Mouse (Mus musculus): ENCODE results near the gene AI464131. TPM values are rescaled to one million over a fixed set of nuclear protein-coding genes. Genes with fewer than 3 reads are reported as not detected.

The AI464131 gene
- total and polyA plus RNA-seq, 3 experiments = 1.2 to 2.2 TPM; not detected in 1

DNA sequence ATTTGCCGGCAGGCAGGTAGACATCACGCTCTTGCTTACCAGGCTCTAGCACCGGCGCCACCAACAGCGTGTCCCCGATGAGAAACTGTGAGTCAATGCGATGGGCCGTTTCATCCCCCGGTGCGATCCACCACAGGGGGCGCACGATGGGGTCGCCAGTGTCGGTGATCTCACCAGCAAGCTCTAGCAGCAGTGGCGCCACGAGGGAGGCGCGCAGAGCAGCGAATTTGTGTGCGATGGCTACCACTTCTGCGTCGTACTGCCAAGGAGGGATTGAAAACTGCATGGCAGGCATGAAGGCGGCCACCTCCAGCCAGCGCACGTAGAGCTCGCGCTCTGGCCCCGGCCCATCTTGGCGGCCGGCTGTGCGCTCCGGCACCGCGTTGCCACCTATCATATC is 5.3 kb downstream of the AI464131 start:
- Histone ChIP-seq H3K4me3 (ENCODE audit: control insufficient read depth in 1 of 2, insufficient read depth in 1 of 2, low read depth in 2 of 2, low read length in 2 of 2) (no peak overlapping the region), H3K79me2 (ENCODE audit: control insufficient read depth, insufficient read depth, low read length, poor library complexity) (no peaks in the 10 kb centered on the region), H3K36me3 (ENCODE audit: control insufficient read depth in 1 of 2, insufficient read depth in 2 of 2, low read length in 2 of 2) (peaks cover 0 to 2% of the 10 kb centered on the region in 2 experiments; a peak in 2 of 4 replicates), H3K27ac (ENCODE audit: control insufficient read depth, low read depth, low read length) (no peak overlapping the region), H3K9me3 (replicated peaks; ENCODE audit: insufficient read depth, low read length) (no peaks in the 10 kb centered on the region), H3K9ac (ENCODE audit: control insufficient read depth, low read depth, low read length, poor library complexity, severe bottlenecking) (no peak overlapping the region), H3K27me3 (ENCODE audit: control insufficient read depth in 1 of 2, insufficient read depth in 2 of 2, low read length in 2 of 2) (no peaks in the 10 kb centered on the region), H3K4me1 (ENCODE audit: control insufficient read depth in 1 of 2, insufficient read depth in 2 of 2, low read length in 2 of 2) (peaks cover 0 to 6% of the 10 kb centered on the region in 2 experiments; a peak in 1 of 4 replicates)
- no peak for DNase-seq (ENCODE audit: low read depth, low spot score)
- no peak for TF ChIP-seq ETS1 (IDR thresholded peaks at IDR 0.05; ENCODE audit: low read depth, low read length)
- no peak for TF ChIP-seq POLR2A (IDR thresholded peaks at IDR 0.05; ENCODE audit: control insufficient read depth in 1 of 2, insufficient read depth in 1 of 2, low read depth in 1 of 2, low read length in 2 of 2, poor library complexity in 1 of 2)
- no peak for TF ChIP-seq GATA1 (IDR thresholded peaks at IDR 0.05; ENCODE audit: low read depth, low read length)
- TF ChIP-seq MAZ (IDR thresholded peaks at IDR 0.05; ENCODE audit: low read depth, low read length) = no peak
- TF ChIP-seq JUND (IDR thresholded peaks at IDR 0.05; ENCODE audit: low read depth, low read length) = no peak
- TF ChIP-seq MEF2A (IDR thresholded peaks at IDR 0.05; ENCODE audit: extremely low read depth, insufficient replicate concordance, low read depth, low read length, poor library complexity, severe bottlenecking) = no peak
- TF ChIP-seq MXI1 (IDR thresholded peaks at IDR 0.05; ENCODE audit: low read depth, low read length) = no peak
- no peak for TF ChIP-seq NELFE (IDR thresholded peaks at IDR 0.05; ENCODE audit: low read depth, low read length)
- TF ChIP-seq ZC3H11A (IDR thresholded peaks at IDR 0.05; ENCODE audit: low read depth, low read length) = no peak
- TF ChIP-seq BHLHE40 (IDR thresholded peaks at IDR 0.05; ENCODE audit: borderline replicate concordance, low read depth, low read length) = no peak

GRCm38 (mm10) chr4:41497046-41497445 is 5.8 kb downstream of the AI464131 start:
- Histone ChIP-seq H3K4me3 (ENCODE audit: control insufficient read depth in 1 of 2, insufficient read depth in 1 of 2, low read depth in 2 of 2, low read length in 2 of 2) (no peak overlapping the region), H3K27ac (ENCODE audit: control insufficient read depth, low read depth, low read length) (no peak overlapping the region), H3K36me3 (ENCODE audit: control insufficient read depth in 1 of 2, insufficient read depth in 2 of 2, low read length in 2 of 2) (peaks cover 0 to 2% of the 10 kb centered on the region in 2 experiments; a peak in 2 of 4 replicates), H3K4me1 (ENCODE audit: control insufficient read depth in 1 of 2, insufficient read depth in 2 of 2, low read length in 2 of 2) (peaks cover 0 to 5% of the 10 kb centered on the region in 2 experiments; a peak in 1 of 4 replicates), H3K27me3 (ENCODE audit: control insufficient read depth in 1 of 2, insufficient read depth in 2 of 2, low read length in 2 of 2) (no peaks in the 10 kb centered on the region), H3K9me3 (replicated peaks; ENCODE audit: insufficient read depth, low read length) (no peaks in the 10 kb centered on the region), H3K79me2 (ENCODE audit: control insufficient read depth, insufficient read depth, low read length, poor library complexity) (no peaks in the 10 kb centered on the region), H3K9ac (ENCODE audit: control insufficient read depth, low read depth, low read length, poor library complexity, severe bottlenecking) (no peak overlapping the region)
- TF ChIP-seq TBP (IDR thresholded peaks at IDR 0.05; ENCODE audit: low read depth, low read length) = no peak
- TF ChIP-seq USF2 (IDR thresholded peaks at IDR 0.05; ENCODE audit: borderline replicate concordance in 1 of 2, insufficient read depth in 1 of 2, low read depth in 1 of 2, low read length in 2 of 2) = no peak
- no peak for TF ChIP-seq TAL1 (IDR thresholded peaks at IDR 0.05; ENCODE audit: low read length)
- TF ChIP-seq POLR2AphosphoS2 (IDR thresholded peaks at IDR 0.05; ENCODE audit: low read length) = no peak
- TF ChIP-seq ELF1 (IDR thresholded peaks at IDR 0.05; ENCODE audit: low read depth, low read length) = no peak
- no peak for TF ChIP-seq GABPA (IDR thresholded peaks at IDR 0.05; ENCODE audit: low read depth, low read length)
- no peak for TF ChIP-seq POLR2AphosphoS5 (IDR thresholded peaks at IDR 0.05; ENCODE audit: borderline replicate concordance, low read depth, low read length)
- no peak for TF ChIP-seq NRF1 (IDR thresholded peaks at IDR 0.05; ENCODE audit: insufficient read depth, low read depth, low read length, poor library complexity, severe bottlenecking)
- TF ChIP-seq MYC (IDR thresholded peaks at IDR 0.05; ENCODE audit: low read depth, low read length) = no peak
- TF ChIP-seq SMC3 (IDR thresholded peaks at IDR 0.05; ENCODE audit: low read depth, low read length) = no peak
- TF ChIP-seq MEF2A (IDR thresholded peaks at IDR 0.05; ENCODE audit: extremely low read depth, insufficient replicate concordance, low read depth, low read length, poor library complexity, severe bottlenecking) = no peak
- TF ChIP-seq ZNF384 (IDR thresholded peaks at IDR 0.05; ENCODE audit: low read depth, low read length) = no peak
- no peak for TF ChIP-seq USF1 (IDR thresholded peaks at IDR 0.05; ENCODE audit: low read depth, low read length)
- no peak for TF ChIP-seq UBTF (IDR thresholded peaks at IDR 0.05; ENCODE audit: borderline replicate concordance, insufficient read depth, low read depth, low read length)
- no peak for DNase-seq (ENCODE audit: low read depth, low spot score)
